Mouse (Mus musculus) MEL (cell line): ENCODE results near the gene Thbs4. TPM values are rescaled to one million over a fixed set of nuclear protein-coding genes. Genes with fewer than 3 reads are reported as not detected.

Experiments
- DNase-seq: peaks from one replicate; pipeline ENCODE4 v3.0.0; 2011; ENCODE audit warnings: low read depth, low spot score
- H3K27ac ChIP-seq: 2 replicates; pipeline ENCODE4 v1.5.1; 2012; ENCODE audit warnings: low read depth, mild to moderate bottlenecking, control low read depth, low read length, moderate library complexity; ENCODE audit not compliant: control insufficient read depth
- H3K27me3 ChIP-seq, 2 experiments: fragments of 150-350 bp in 1 of 2; sonication (generic) in 1 of 2; 2 replicates each; pipeline ENCODE4 v1.6.1; 2012; ENCODE audit warnings: low read length in 2 of 2, mild to moderate bottlenecking in 2 of 2, improper control_type of control experiment in 1 of 2, moderate library complexity in 1 of 2; ENCODE audit not compliant: insufficient read depth in 2 of 2, control insufficient read depth in 1 of 2
- H3K36me3 ChIP-seq, 2 experiments: 2 replicates each; pipeline ENCODE4 v1.6.1; 2012 to 2014; ENCODE audit warnings: low read length in 2 of 2, improper control_type of control experiment in 1 of 2, inconsistent platforms in 1 of 2, mild to moderate bottlenecking in 1 of 2; ENCODE audit not compliant: insufficient read depth in 2 of 2, control insufficient read depth in 1 of 2
- H3K4me1 ChIP-seq, 2 experiments: fragments of 150-350 bp in 1 of 2; sonication (generic) in 1 of 2; 2 replicates each; pipeline ENCODE4 v1.6.1; 2012; ENCODE audit warnings: low read length in 2 of 2, improper control_type of control experiment in 1 of 2, mild to moderate bottlenecking in 1 of 2; ENCODE audit not compliant: insufficient read depth in 2 of 2, control insufficient read depth in 1 of 2
- H3K4me3 ChIP-seq, 2 experiments: fragments of 150-350 bp in 1 of 2; sonication (generic) in 1 of 2; 2 replicates each; pipeline ENCODE4 v1.5.1; 2012; ENCODE audit warnings: low read depth in 2 of 2, low read length in 2 of 2, mild to moderate bottlenecking in 2 of 2, moderate library complexity in 2 of 2, control low read depth in 1 of 2, improper control_type of control experiment in 1 of 2; ENCODE audit not compliant: control insufficient read depth in 1 of 2, insufficient read depth in 1 of 2
- H3K79me2 ChIP-seq: 2 replicates; pipeline ENCODE4 v1.6.1; 2012; ENCODE audit warnings: mild to moderate bottlenecking, low read length, moderate library complexity; ENCODE audit not compliant: control insufficient read depth, poor library complexity, insufficient read depth
- H3K9ac ChIP-seq: 2 replicates; pipeline ENCODE4 v1.6.1; 2012; ENCODE audit warnings: low read depth, mild to moderate bottlenecking, control low read depth, low read length, moderate library complexity; ENCODE audit not compliant: control insufficient read depth, poor library complexity, severe bottlenecking
- H3K9me3 ChIP-seq: fragments of 150-350 bp; sonication (generic); replicated peaks from 2 replicates; pipeline ENCODE4 v1.6.1; 2012; ENCODE audit warnings: mild to moderate bottlenecking, low read length, improper control_type of control experiment, moderate library complexity; ENCODE audit not compliant: insufficient read depth
- BHLHE40 ChIP-seq: IDR thresholded peaks from 2 replicates; pipeline ENCODE4 v1.6.1; 2012; ENCODE audit warnings: low read depth, mild to moderate bottlenecking, inconsistent platforms, low read length, improper control_type of control experiment, borderline replicate concordance
- CHD1 ChIP-seq: IDR thresholded peaks from 2 replicates; pipeline ENCODE4 v1.6.1; 2012; ENCODE audit warnings: low read depth, mild to moderate bottlenecking, inconsistent platforms, low read length, improper control_type of control experiment
- CTCF ChIP-seq, 3 experiments: IDR thresholded peaks in 2 of 3; conservative IDR thresholded peaks in 1 of 3; 2 replicates each; pipeline ENCODE4 v1.5.1; 2011 to 2012; ENCODE audit warnings: low read length in 3 of 3, low read depth in 2 of 3, mild to moderate bottlenecking in 2 of 3, improper control_type of control experiment in 1 of 3, inconsistent platforms in 1 of 3, mixed read lengths in 1 of 3, moderate library complexity in 1 of 3; ENCODE audit not compliant: control insufficient read depth in 1 of 3, insufficient read depth in 1 of 3, poor library complexity in 1 of 3, severe bottlenecking in 1 of 3
- ELF1 ChIP-seq: IDR thresholded peaks from 2 replicates; pipeline ENCODE4 v1.6.1; 2014; ENCODE audit warnings: low read depth, mild to moderate bottlenecking, inconsistent platforms, low read length, improper control_type of control experiment, moderate library complexity
- ETS1 ChIP-seq: IDR thresholded peaks from 2 replicates; pipeline ENCODE4 v1.6.1; 2012; ENCODE audit warnings: low read depth, mild to moderate bottlenecking, inconsistent platforms, low read length, improper control_type of control experiment, moderate library complexity
- JUND ChIP-seq: IDR thresholded peaks from 2 replicates; pipeline ENCODE4 v1.6.1; 2011; ENCODE audit warnings: low read depth, mild to moderate bottlenecking, improper control_type of control experiment, low read length
- MAX ChIP-seq: IDR thresholded peaks from 2 replicates; pipeline ENCODE4 v1.6.1; 2011; ENCODE audit warnings: low read length, improper control_type of control experiment
- MAZ ChIP-seq: IDR thresholded peaks from 2 replicates; pipeline ENCODE4 v1.6.1; 2012; ENCODE audit warnings: low read depth, mild to moderate bottlenecking, inconsistent platforms, low read length, improper control_type of control experiment
- MXI1 ChIP-seq: IDR thresholded peaks from 2 replicates; pipeline ENCODE4 v1.6.1; 2011; ENCODE audit warnings: mild to moderate bottlenecking, low read depth, low read length, improper control_type of control experiment
- MYB ChIP-seq: IDR thresholded peaks from 2 replicates; pipeline ENCODE4 v1.6.1; 2011; ENCODE audit warnings: mild to moderate bottlenecking, low read depth, low read length, improper control_type of control experiment
- POLR2A ChIP-seq, 2 experiments: IDR thresholded peaks; 2 replicates each; pipeline ENCODE4 v1.6.1; 2011 to 2012; ENCODE audit warnings: low read length in 2 of 2, mild to moderate bottlenecking in 2 of 2, control low read depth in 1 of 2, improper control_type of control experiment in 1 of 2, low read depth in 1 of 2, moderate library complexity in 1 of 2; ENCODE audit not compliant: control insufficient read depth in 1 of 2, insufficient read depth in 1 of 2, poor library complexity in 1 of 2
- POLR2AphosphoS2 ChIP-seq: IDR thresholded peaks from 2 replicates; pipeline ENCODE4 v1.6.1; 2011; ENCODE audit warnings: low read length, improper control_type of control experiment
- RCOR1 ChIP-seq: IDR thresholded peaks from 2 replicates; pipeline ENCODE4 v1.6.1; 2012; ENCODE audit warnings: low read depth, mild to moderate bottlenecking, inconsistent platforms, low read length, improper control_type of control experiment
- SMC3 ChIP-seq: IDR thresholded peaks from 2 replicates; pipeline ENCODE4 v1.6.1; 2011; ENCODE audit warnings: low read depth, low read length, improper control_type of control experiment
- TCF12 ChIP-seq: IDR thresholded peaks from 2 replicates; pipeline ENCODE4 v1.6.1; 2014; ENCODE audit warnings: low read depth, mild to moderate bottlenecking, inconsistent platforms, low read length, improper control_type of control experiment, moderate library complexity
- UBTF ChIP-seq: IDR thresholded peaks from 2 replicates; pipeline ENCODE4 v1.6.1; 2012; ENCODE audit warnings: low read depth, mild to moderate bottlenecking, inconsistent platforms, low read length, improper control_type of control experiment, moderate library complexity, borderline replicate concordance; ENCODE audit not compliant: insufficient read depth
- USF2 ChIP-seq, 2 experiments: IDR thresholded peaks; 2 replicates each; pipeline ENCODE4 v1.6.1; 2011 to 2012; ENCODE audit warnings: improper control_type of control experiment in 2 of 2, low read length in 2 of 2, borderline replicate concordance in 1 of 2, inconsistent platforms in 1 of 2, low read depth in 1 of 2, mild to moderate bottlenecking in 1 of 2; ENCODE audit not compliant: insufficient read depth in 1 of 2
- ZC3H11A ChIP-seq: IDR thresholded peaks from 2 replicates; pipeline ENCODE4 v1.6.1; 2012; ENCODE audit warnings: low read depth, mild to moderate bottlenecking, inconsistent platforms, low read length, improper control_type of control experiment
- ZKSCAN1 ChIP-seq: IDR thresholded peaks from 2 replicates; pipeline ENCODE4 v1.6.1; 2012; ENCODE audit warnings: low read depth, mild to moderate bottlenecking, inconsistent platforms, low read length, improper control_type of control experiment, moderate library complexity
- ZMIZ1 ChIP-seq: IDR thresholded peaks from 2 replicates; pipeline ENCODE4 v1.6.1; 2012; ENCODE audit warnings: low read depth, mild to moderate bottlenecking, inconsistent platforms, low read length, improper control_type of control experiment, moderate library complexity
- ZNF384 ChIP-seq: IDR thresholded peaks from 2 replicates; pipeline ENCODE4 v1.6.1; 2012; ENCODE audit warnings: low read depth, mild to moderate bottlenecking, inconsistent platforms, low read length, improper control_type of control experiment
- polyA plus RNA-seq, 2 experiments: library from polyadenylated mRNA; stranded (reverse) in 1 of 2; unstranded in 1 of 2; fragments of >175 nt in 1 of 2; fragments of >200 nt in 1 of 2; gene quantifications; 2 replicates each; pipeline versions ENCODE4 v1.2.1 to v1.2.4; 2012; ENCODE audit warnings: low replicate concordance in 2 of 2, low read depth in 1 of 2; ENCODE audit not compliant: insufficient read length in 2 of 2, insufficient read depth in 1 of 2, missing spikeins in 1 of 2
- total RNA-seq: library from RNA; depleted of rRNA; stranded (reverse); fragments of 300-350 nt; gene quantifications from 2 replicates; pipeline ENCODE4 v1.2.3, GENCODE M21; 2012

Gene Thbs4
- total and polyA plus RNA-seq, 3 experiments, result not detected

- H3K9ac ChIP-seq, result no peak overlapping the region
- H3K79me2 ChIP-seq, result no peaks in the 10 kb centered on the region
- H3K27ac ChIP-seq, result no peak overlapping the region
- no peaks in the 10 kb centered on the region; a peak in 1 of 4 replicates for H3K36me3 ChIP-seq
- H3K27me3 ChIP-seq, result no peaks in the 10 kb centered on the region
- DNase-seq, result peak; percentile 36
- no peak overlapping the region for H3K4me3 ChIP-seq
- no peaks in the 10 kb centered on the region for H3K9me3 ChIP-seq
- peaks cover 3 to 11% of the 10 kb centered on the region in 2 experiments for H3K4me1 ChIP-seq
- TF ChIP-seq MYB (no peak), ETS1 (no peak), ZNF384 (no peak), ZMIZ1 (no peak), MAZ (no peak), RCOR1 (no peak), ZKSCAN1 (no peak)
- TF ChIP-seq, all 39 proteins: peak for 0
These were observed 62.8 kb downstream of the Thbs4 start for GRCm38 (mm10) chr13:92731811-92732210.

GRCm38 (mm10) chr13:92729811-92730210, 64.8 kb downstream of the Thbs4 start:
- Histone ChIP-seq H3K27ac (no peak overlapping the region), H3K4me1 (peaks cover 3 to 11% of the 10 kb centered on the region in 2 experiments), H3K79me2 (no peaks in the 10 kb centered on the region), H3K9me3 (no peaks in the 10 kb centered on the region), H3K27me3 (no peaks in the 10 kb centered on the region), H3K36me3 (no peaks in the 10 kb centered on the region; a peak in 1 of 4 replicates), H3K9ac (no peak overlapping the region), H3K4me3 (no peak overlapping the region)
- no peak for DNase-seq
- TF ChIP-seq MYB (no peak), POLR2AphosphoS2 (no peak), UBTF (no peak), CTCF (IDR thresholded peaks at IDR 0.05 in 2 of 3, conservative IDR thresholded peaks at IDR 0.05 in 1 of 3; ENCODE audit: control insufficient read depth in 1 of 3, insufficient read depth in 1 of 3, low read depth in 2 of 3, low read length in 3 of 3, poor library complexity in 1 of 3, severe bottlenecking in 1 of 3) (no peak), RCOR1 (no peak), POLR2A (IDR thresholded peaks at IDR 0.05; ENCODE audit: control insufficient read depth in 1 of 2, insufficient read depth in 1 of 2, low read depth in 1 of 2, low read length in 2 of 2, poor library complexity in 1 of 2) (no peak), CHD1 (no peak), ZC3H11A (no peak), ELF1 (no peak), ETS1 (no peak), JUND (no peak), MXI1 (no peak), SMC3 (no peak), ZKSCAN1 (no peak), BHLHE40 (no peak), USF2 (IDR thresholded peaks at IDR 0.05; ENCODE audit: borderline replicate concordance in 1 of 2, insufficient read depth in 1 of 2, low read depth in 1 of 2, low read length in 2 of 2) (no peak), TCF12 (no peak), MAX (no peak)
